Mouse (Mus musculus) adrenal gland, adult 8-10 months (tissue): ENCODE measurements around the gene Lrrc19. TPM values are rescaled to one million over a fixed set of nuclear protein-coding genes. Genes with fewer than 3 reads are reported as not detected.

Experiments used
- microRNA-seq, 2 experiments: library from miRNA; unstranded; fragments of <30 nt; microRNA quantifications; one replicate each; pipeline ENCODE4 v1.2.0; 2022
- total RNA-seq, 4 experiments: library from RNA; stranded (reverse); gene quantifications; 2 replicates each; pipeline ENCODE4 v1.2.4; 2022

Lrrc19 gene
- total RNA-seq, 4 experiments from 2014 or later: not detected

Small RNA genes within 50 kb of the gene (microRNA-seq; reads per million reads assigned to microRNA genes)
- gene Mir872: 964 to 1,197 reads per million in 2 experiments

Other genes starting within 250 kb of the Lrrc19 start
- under 1 TPM in 1 of 4 experiments, not detected in 3; 0.62 TPM for gene Gm10306, start 93.6 kb downstream of the Lrrc19 start, total RNA-seq
- gene Caap1, start 93.3 kb downstream of the Lrrc19 start, total RNA-seq: 10 to 100 TPM in 3 of 4 experiments, 1 to 10 TPM in 1; 9.5 to 11.5 (median 10.8) TPM
- gene Plaa, start 46.9 kb downstream of the Lrrc19 start, total RNA-seq: 10 to 100 TPM; 54.4 to 59.2 (median 58.1) TPM
- gene Ift74, start 35.7 kb downstream of the Lrrc19 start, total RNA-seq: 10 to 100 TPM; 17.9 to 23.3 (median 18.7) TPM
- gene Tek, start 89.1 kb upstream of the Lrrc19 start, total RNA-seq: 10 to 100 TPM; 36.4 to 64.0 (median 59.5) TPM